Mouse (Mus musculus): ENCODE data around the gene Kif18b. TPM values are rescaled to one million over a fixed set of nuclear protein-coding genes. Genes with fewer than 3 reads are reported as not detected.

Gene Kif18b
- total and polyA plus RNA-seq, 2 experiments from 2014 or later: 0.70 to 6.6 TPM

- TF ChIP-seq CTCF (IDR thresholded peaks at IDR 0.05; ENCODE audit: low read depth): no peak
- Histone ChIP-seq H3K4me2 (ENCODE audit: low read depth) (no peak overlapping the region), H3K9ac (no peak overlapping the region), H3K36me3 (ENCODE audit: insufficient read depth) (peaks cover 81% of the 10 kb centered on the region), H3K4me3 (ENCODE audit: low read depth, low read length) (no peak overlapping the region), H3K27me3 (ENCODE audit: insufficient read depth, low read length) (no peaks in the 10 kb centered on the region), H3K4me1 (ENCODE audit: insufficient read depth) (no peaks in the 10 kb centered on the region), H3K27ac (ENCODE audit: low read depth, low read length) (no peak overlapping the region), H3K9me3 (ENCODE audit: low read length) (no peaks in the 10 kb centered on the region)
- no peak for DNase-seq
- 80% methylated on average over 11 of the region's 11 CpGs for WGBS
- peak; percentile 20; the same call in 1 of the 2 replicates for ATAC-seq
Measured at GRCm38 (mm10) chr11:102858951-102859350, 66.0 kb downstream of the Kif18b start.

GRCm38 (mm10) chr11:102855941-102856340 is 69.0 kb downstream of the Kif18b start:
- H3K9me3 ChIP-seq (ENCODE audit: low read length): no peaks in the 10 kb centered on the region
- H3K9ac ChIP-seq: no peak overlapping the region
- 89% methylated on average over 6 of the region's 6 CpGs for WGBS
- DNase-seq (no peak), ATAC-seq (no peak)
- no peak for TF ChIP-seq CTCF (IDR thresholded peaks at IDR 0.05; ENCODE audit: low read depth)
- no peak overlapping the region for H3K4me3 ChIP-seq (ENCODE audit: low read depth, low read length)
- H3K4me1 ChIP-seq (ENCODE audit: insufficient read depth): no peaks in the 10 kb centered on the region
- no peaks in the 10 kb centered on the region for H3K27me3 ChIP-seq (ENCODE audit: insufficient read depth, low read length)
- H3K36me3 ChIP-seq (ENCODE audit: insufficient read depth): peaks cover 73% of the 10 kb centered on the region
- no peak overlapping the region for H3K27ac ChIP-seq (ENCODE audit: low read depth, low read length)
- no peak overlapping the region for H3K4me2 ChIP-seq (ENCODE audit: low read depth)

Other genes with a start within 250 kb of the Kif18b start
- 33.6 and 36.9 TPM in 2 replicates for gene Ccdc43, start 227.3 kb downstream of the Kif18b start, total RNA-seq (2014; rRNA removed)
- 32.1 and 36.6 TPM in 2 replicates for gene Ccdc43, start 227.3 kb downstream of the Kif18b start, polyA plus RNA-seq (2015; fragmentation: Nextera tagmentation; extraction: Ambion mirVana)
- gene Adam11, start 163.7 kb downstream of the Kif18b start, total RNA-seq (2014; rRNA removed): 37.9 and 49.9 TPM in 2 replicates
- 14.1 and 17.6 TPM in 2 replicates for gene Adam11, start 163.7 kb downstream of the Kif18b start, polyA plus RNA-seq (2015; fragmentation: Nextera tagmentation; extraction: Ambion mirVana)
- 25.3 and 26.5 TPM in 2 replicates for gene Gjc1, start 105.4 kb downstream of the Kif18b start, total RNA-seq (2014; rRNA removed)
- gene Gjc1, start 105.4 kb downstream of the Kif18b start, polyA plus RNA-seq (2015; fragmentation: Nextera tagmentation; extraction: Ambion mirVana): 22.6 and 24.1 TPM in 2 replicates
- 5.3 and 10.3 TPM in 2 replicates for gene Higd1b, start 89.3 kb downstream of the Kif18b start, total RNA-seq (2014; rRNA removed)
- gene Higd1b, start 89.3 kb downstream of the Kif18b start, polyA plus RNA-seq (2015; fragmentation: Nextera tagmentation; extraction: Ambion mirVana): 13.8 and 18.1 TPM in 2 replicates
- 63.2 and 71.7 TPM in 2 replicates for gene Eftud2, start 44.1 kb downstream of the Kif18b start, total RNA-seq (2014; rRNA removed)
- gene Eftud2, start 44.1 kb downstream of the Kif18b start, polyA plus RNA-seq (2015; fragmentation: Nextera tagmentation; extraction: Ambion mirVana): 111 and 118 TPM in 2 replicates
- gene Ccdc103, start 43.9 kb downstream of the Kif18b start, total RNA-seq (2014; rRNA removed): 3.1 and 4.4 TPM in 2 replicates
- gene Ccdc103, start 43.9 kb downstream of the Kif18b start, polyA plus RNA-seq (2015; fragmentation: Nextera tagmentation; extraction: Ambion mirVana): 2.7 and 2.9 TPM in 2 replicates
- 0.38 TPM in 1 of 2 replicates, not detected in the other for gene Fam187a, start 40.0 kb downstream of the Kif18b start, total RNA-seq (2014; rRNA removed)
- gene Fam187a, start 40.0 kb downstream of the Kif18b start, polyA plus RNA-seq (2015; fragmentation: Nextera tagmentation; extraction: Ambion mirVana): not detected in 2 replicates
- 44.4 and 58.9 TPM in 2 replicates for gene Gfap, start 24.2 kb downstream of the Kif18b start, total RNA-seq (2014; rRNA removed)
- gene Gfap, start 24.2 kb downstream of the Kif18b start, polyA plus RNA-seq (2015; fragmentation: Nextera tagmentation; extraction: Ambion mirVana): 31.8 and 52.6 TPM in 2 replicates
- gene C1ql1, start 21.6 kb upstream of the Kif18b start, total RNA-seq (2014; rRNA removed): 10.3 and 11.8 TPM in 2 replicates
- gene C1ql1, start 21.6 kb upstream of the Kif18b start, polyA plus RNA-seq (2015; fragmentation: Nextera tagmentation; extraction: Ambion mirVana): 3.9 and 5.4 TPM in 2 replicates
- gene Nmt1, start 103.1 kb upstream of the Kif18b start, total RNA-seq (2014; rRNA removed): 63.2 and 64.1 TPM in 2 replicates
- gene Nmt1, start 103.1 kb upstream of the Kif18b start, polyA plus RNA-seq (2015; fragmentation: Nextera tagmentation; extraction: Ambion mirVana): 35.0 and 36.7 TPM in 2 replicates
- gene Dcakd, start 103.2 kb upstream of the Kif18b start, total RNA-seq (2014; rRNA removed): 136 and 148 TPM in 2 replicates
- 173 and 191 TPM in 2 replicates for gene Dcakd, start 103.2 kb upstream of the Kif18b start, polyA plus RNA-seq (2015; fragmentation: Nextera tagmentation; extraction: Ambion mirVana)
- gene Plcd3, start 176.5 kb upstream of the Kif18b start, total RNA-seq (2014; rRNA removed): 8.5 and 8.8 TPM in 2 replicates
- gene Plcd3, start 176.5 kb upstream of the Kif18b start, polyA plus RNA-seq (2015; fragmentation: Nextera tagmentation; extraction: Ambion mirVana): 3.6 TPM in 2 replicates
- gene Acbd4, start 176.6 kb upstream of the Kif18b start, total RNA-seq (2014; rRNA removed): 27.2 and 28.5 TPM in 2 replicates
- gene Acbd4, start 176.6 kb upstream of the Kif18b start, polyA plus RNA-seq (2015; fragmentation: Nextera tagmentation; extraction: Ambion mirVana): 20.1 and 27.1 TPM in 2 replicates
- gene Hexim1, start 191.1 kb upstream of the Kif18b start, total RNA-seq (2014; rRNA removed): 19.0 and 20.5 TPM in 2 replicates
- gene Hexim1, start 191.1 kb upstream of the Kif18b start, polyA plus RNA-seq (2015; fragmentation: Nextera tagmentation; extraction: Ambion mirVana): 3.7 and 3.9 TPM in 2 replicates
- 30.8 and 47.0 TPM in 2 replicates for gene Hexim2, start 207.3 kb upstream of the Kif18b start, total RNA-seq (2014; rRNA removed)
- gene Hexim2, start 207.3 kb upstream of the Kif18b start, polyA plus RNA-seq (2015; fragmentation: Nextera tagmentation; extraction: Ambion mirVana): 16.5 and 27.9 TPM in 2 replicates
- 6.5 and 9.4 TPM in 2 replicates for gene Fmnl1, start 246.0 kb upstream of the Kif18b start, total RNA-seq (2014; rRNA removed)
- gene Fmnl1, start 246.0 kb upstream of the Kif18b start, polyA plus RNA-seq (2015; fragmentation: Nextera tagmentation; extraction: Ambion mirVana): 4.8 and 7.1 TPM in 2 replicates

Data from forebrain, postnatal 0 days (tissue).